Mouse (Mus musculus) megakaryocyte, embryonic 14.5 days (primary cell): ENCODE results near the gene Plk4. TPM values are rescaled to one million over a fixed set of nuclear protein-coding genes. Genes with fewer than 3 reads are reported as not detected.
"Not testable (repeated sequence)": the region's sequence is repeated elsewhere in the genome, so short reads cannot be mapped to it uniquely, and the experiment has no call there.

Source experiments
- H3K27me3 ChIP-seq: replicated peaks from 2 replicates; pipeline ENCODE3; 2012; ENCODE audit warnings: inconsistent platforms
- H3K36me3 ChIP-seq: replicated peaks from 2 replicates; pipeline ENCODE3; 2012; ENCODE audit warnings: low read length, inconsistent platforms, mixed read lengths
- H3K4me1 ChIP-seq: 2 replicates; pipeline ENCODE4 v1.6.1; 2012; ENCODE audit warnings: inconsistent platforms
- H3K4me3 ChIP-seq: replicated peaks from 2 replicates; pipeline ENCODE3; 2012; ENCODE audit warnings: moderate library complexity, mild to moderate bottlenecking, inconsistent platforms
- H3K9me3 ChIP-seq: 2 replicates; pipeline ENCODE4 v1.6.1; 2012; ENCODE audit warnings: inconsistent platforms
- FLI1 ChIP-seq: IDR thresholded peaks from 2 replicates; pipeline ENCODE4 v1.6.1; 2012; ENCODE audit warnings: low read length, inconsistent platforms, mixed read lengths
- GATA1 ChIP-seq: IDR thresholded peaks from 3 replicates; pipeline ENCODE4 v1.6.1; 2012; ENCODE audit warnings: mixed read lengths, low read length, inconsistent platforms, borderline replicate concordance
- polyA plus RNA-seq: library from polyadenylated mRNA; stranded (reverse); fragments of >175 nt; gene quantifications from 2 replicates; pipeline ENCODE4 v1.2.3, GENCODE M21; 2012; ENCODE audit warnings: low replicate concordance; ENCODE audit not compliant: insufficient read depth

Gene Plk4
- polyA plus RNA-seq, 1 experiment, result 4.1 TPM

GRCm38 (mm10) chr3:40813275-40813674 is 13.5 kb downstream of the Plk4 start:
- Histone ChIP-seq H3K4me3 (no peak overlapping the region), H3K4me1 (no peaks in the 10 kb centered on the region), H3K9me3 (no peaks in the 10 kb centered on the region), H3K36me3 (peaks cover 93% of the 10 kb centered on the region), H3K27me3 (no peaks in the 10 kb centered on the region)
- no peak for TF ChIP-seq FLI1
- no peak for TF ChIP-seq GATA1

- H3K27me3 ChIP-seq, H3K4me1 ChIP-seq, H3K9me3 ChIP-seq, H3K36me3 ChIP-seq: not testable (repeated sequence)
- peak overlapping the region; percentile 89 for H3K4me3 ChIP-seq
Measured at GRCm38 (mm10) chr3:40845521-40845920, 45.7 kb downstream of the Plk4 start.

GRCm38 (mm10) chr3:40846473-40846956 is 46.7 kb downstream of the Plk4 start, which contains the start of gene Mfsd8:
Mfsd8 (minus strand) TSS chr3:40846886.
- not testable (repeated sequence) for H3K4me1 ChIP-seq, H3K9me3 ChIP-seq, H3K36me3 ChIP-seq, H3K27me3 ChIP-seq
- H3K4me3 ChIP-seq, result peak within 1 kb of the TSS; percentile 93

GRCm38 (mm10) chr3:40846957-40847017 is 47.0 kb downstream of the Plk4 start, which contains the start of gene Abhd18:
Abhd18 (plus strand) TSS chr3:40846970.
- peak within 1 kb of the TSS; percentile 93 for H3K4me3 ChIP-seq
- not testable (repeated sequence) for H3K27me3 ChIP-seq, H3K4me1 ChIP-seq, H3K36me3 ChIP-seq, H3K9me3 ChIP-seq

- not testable (repeated sequence) for H3K4me1 ChIP-seq, H3K27me3 ChIP-seq, H3K36me3 ChIP-seq, H3K9me3 ChIP-seq
- peak overlapping the region; percentile 93 for H3K4me3 ChIP-seq
Measured at GRCm38 (mm10) chr3:40847018-40847417, 47.2 kb downstream of the Plk4 start.

- H3K36me3 ChIP-seq, H3K4me3 ChIP-seq, H3K4me1 ChIP-seq, H3K27me3 ChIP-seq, H3K9me3 ChIP-seq: not testable (repeated sequence)
Measured at GRCm38 (mm10) chr3:40847936-40848335, 48.1 kb downstream of the Plk4 start.

GRCm38 (mm10) chr3:40853123-40853738 is 53.4 kb downstream of the Plk4 start:
- not testable (repeated sequence) for H3K27me3 ChIP-seq, H3K36me3 ChIP-seq, H3K9me3 ChIP-seq, H3K4me1 ChIP-seq, H3K4me3 ChIP-seq

Other genes with a start within 250 kb of the Plk4 start
- gene Slc25a31, start 91.2 kb upstream of the Plk4 start, polyA plus RNA-seq, result not detected in 2 replicates
- gene Hspa4l, start 55.5 kb upstream of the Plk4 start, polyA plus RNA-seq, result 1.8 TPM in 1 of 2 replicates, not detected in the other
- gene Mfsd8, start 46.9 kb downstream of the Plk4 start, polyA plus RNA-seq, result 0.73 TPM in 1 of 2 replicates, not detected in the other
- 0.51 and 1.7 TPM in 2 replicates for gene Abhd18, start 47.0 kb downstream of the Plk4 start, polyA plus RNA-seq
- not detected in 2 replicates for gene 1700034I23Rik, start 102.5 kb downstream of the Plk4 start, polyA plus RNA-seq
- gene Larp1b, start 149.8 kb downstream of the Plk4 start, polyA plus RNA-seq, result 20.7 and 31.6 TPM in 2 replicates